Mouse (Mus musculus) urinary bladder, postnatal 25 days (tissue): ENCODE results near the gene Pcnp.
A peak's percentile ranks its signal among the peaks of the same experiment; 100 is the strongest.

ENCODE experiments used
- DNase-seq: peaks from one replicate; pipeline ENCODE4 v3.0.0; 2022; ENCODE audit warnings: low spot score

The Pcnp gene

DNA sequence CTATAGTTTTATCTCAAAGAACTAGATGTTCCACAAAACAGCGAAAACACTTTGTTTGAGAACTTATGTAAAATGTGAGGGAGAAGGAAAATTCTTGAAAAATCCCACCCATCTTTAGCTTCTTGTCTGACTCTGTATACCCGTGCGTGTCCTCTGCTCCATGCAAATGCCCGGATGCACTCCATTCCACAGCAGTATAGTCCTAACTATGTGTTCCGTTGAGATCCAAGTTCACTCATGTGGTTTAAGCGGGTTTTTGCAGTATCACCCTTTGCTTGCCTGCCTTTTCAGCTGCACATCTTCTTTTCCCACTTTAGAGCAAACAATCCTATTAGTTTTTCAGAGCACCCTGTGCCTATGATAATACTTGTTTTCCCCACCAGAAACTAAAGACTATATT, 7.0 kb upstream of the Pcnp start:
- no peak for DNase-seq

GRCm38 (mm10) chr16:56034566-56034965, 5.0 kb upstream of the Pcnp start:
- DNase-seq, result no peak

DNA sequence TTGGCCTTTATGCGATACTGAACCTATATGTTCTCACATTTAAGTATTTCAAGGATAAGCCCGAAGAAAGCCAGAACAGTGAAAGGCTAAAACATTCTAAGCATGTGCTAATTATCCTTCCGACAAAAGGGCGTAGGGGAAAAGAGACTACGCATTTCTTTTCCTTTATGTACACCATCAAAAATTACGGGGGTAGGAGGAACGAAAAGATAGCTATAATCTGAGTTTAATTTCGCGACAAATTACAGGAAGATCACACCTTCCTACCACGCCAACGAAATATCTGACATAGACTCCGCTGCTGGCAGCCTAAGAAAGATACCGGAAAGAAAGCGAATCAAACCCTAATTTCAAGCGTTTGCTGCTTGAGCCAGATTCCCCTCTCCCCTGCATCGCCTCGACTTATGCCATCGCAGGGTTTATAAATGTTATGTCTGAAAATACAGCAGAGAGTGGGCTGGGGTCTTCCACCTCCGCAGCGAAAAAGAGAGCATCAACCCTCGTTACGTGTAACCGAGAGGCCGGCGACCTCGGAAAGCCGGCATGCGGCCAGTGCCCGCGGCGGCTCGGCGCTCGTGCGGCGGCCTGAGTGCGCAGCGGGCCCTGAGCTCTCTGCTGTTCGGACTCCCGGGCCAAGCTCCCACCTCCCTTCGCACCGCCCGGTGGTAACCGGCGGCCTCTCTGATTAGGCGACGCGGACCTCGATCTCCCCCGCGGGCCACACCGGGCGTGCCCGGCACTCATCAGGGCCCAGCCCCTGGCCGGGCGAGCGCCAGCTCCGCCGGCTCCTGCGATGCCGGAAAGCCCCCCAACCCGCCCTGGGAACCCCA, 602 bp downstream of the Pcnp start:
- no peak for DNase-seq

DNA sequence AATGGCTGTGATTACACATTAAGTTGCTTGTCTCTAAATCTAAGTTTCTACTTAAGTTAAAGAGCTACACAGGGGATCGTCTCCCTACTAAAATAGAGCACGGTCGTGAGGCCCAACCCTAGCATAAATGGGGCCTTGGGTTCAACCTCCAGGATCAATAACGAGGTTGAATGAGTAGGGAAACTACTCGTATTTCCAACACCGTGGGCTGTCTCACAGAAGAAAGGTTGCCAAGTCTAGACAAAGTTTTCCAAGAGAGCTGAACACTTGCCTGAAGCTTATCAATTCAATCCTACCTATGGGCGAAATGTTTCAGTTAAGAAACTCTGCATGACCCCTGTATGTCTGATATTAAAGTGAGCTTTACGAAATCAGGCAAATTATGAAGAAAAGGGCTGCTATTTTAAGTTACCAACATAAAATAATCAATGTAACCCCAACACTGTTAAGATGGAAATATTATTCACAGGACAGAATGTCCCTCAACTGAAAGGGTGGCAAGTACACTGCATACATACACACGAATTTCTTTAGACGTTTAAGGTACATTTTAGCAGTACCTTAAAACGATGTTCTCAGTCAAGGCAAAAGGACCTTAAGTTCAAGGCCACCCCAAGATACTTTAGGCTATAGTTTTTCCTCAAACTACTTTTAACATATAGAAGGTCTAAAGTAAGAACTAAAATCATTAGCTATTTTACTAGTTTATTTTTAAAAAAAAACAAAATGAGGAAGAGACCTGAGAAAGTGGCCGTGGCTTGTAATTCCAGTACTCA, 1.5 kb downstream of the Pcnp start:
- no peak for DNase-seq

DNA sequence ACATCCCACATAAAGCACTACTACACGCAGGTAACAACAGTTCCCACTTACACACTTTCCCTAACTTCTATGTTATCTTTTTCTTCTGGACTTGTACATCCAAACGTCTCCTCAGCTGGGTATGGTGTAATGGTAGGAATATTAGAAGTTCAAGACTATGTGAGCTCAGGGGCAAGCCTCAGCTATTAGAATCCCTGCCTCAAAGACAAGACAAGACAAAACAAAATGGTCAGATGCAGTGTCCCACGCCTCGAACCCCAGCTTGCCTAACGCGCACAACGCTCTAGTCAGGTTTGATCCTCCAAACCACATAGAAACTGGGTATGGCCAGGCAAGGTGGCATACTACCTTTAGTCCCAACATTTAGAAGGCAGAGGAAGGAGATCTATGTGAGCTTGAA, 9.9 kb downstream of the Pcnp start:
- DNase-seq, result no peak

DNA sequence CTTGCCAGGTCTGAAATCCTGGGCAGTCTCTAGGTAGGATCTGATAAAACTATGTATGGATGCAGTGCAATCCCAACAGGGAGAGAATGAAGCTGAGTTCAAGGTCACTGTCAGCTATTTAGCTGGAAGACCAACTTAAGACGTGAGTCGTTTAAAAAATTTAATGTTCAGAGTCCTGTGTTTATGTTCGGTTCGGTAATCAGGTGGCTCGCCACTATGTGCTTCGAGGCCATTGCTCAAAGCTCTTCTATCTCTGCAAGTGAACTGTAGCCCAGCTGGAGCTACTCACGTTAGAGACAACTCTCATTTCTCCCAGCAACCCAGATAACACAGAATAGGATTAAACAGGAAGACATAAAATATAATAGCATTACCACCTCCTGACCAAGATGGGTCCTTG, 15.5 kb downstream of the Pcnp start:
- no peak for DNase-seq

DNA sequence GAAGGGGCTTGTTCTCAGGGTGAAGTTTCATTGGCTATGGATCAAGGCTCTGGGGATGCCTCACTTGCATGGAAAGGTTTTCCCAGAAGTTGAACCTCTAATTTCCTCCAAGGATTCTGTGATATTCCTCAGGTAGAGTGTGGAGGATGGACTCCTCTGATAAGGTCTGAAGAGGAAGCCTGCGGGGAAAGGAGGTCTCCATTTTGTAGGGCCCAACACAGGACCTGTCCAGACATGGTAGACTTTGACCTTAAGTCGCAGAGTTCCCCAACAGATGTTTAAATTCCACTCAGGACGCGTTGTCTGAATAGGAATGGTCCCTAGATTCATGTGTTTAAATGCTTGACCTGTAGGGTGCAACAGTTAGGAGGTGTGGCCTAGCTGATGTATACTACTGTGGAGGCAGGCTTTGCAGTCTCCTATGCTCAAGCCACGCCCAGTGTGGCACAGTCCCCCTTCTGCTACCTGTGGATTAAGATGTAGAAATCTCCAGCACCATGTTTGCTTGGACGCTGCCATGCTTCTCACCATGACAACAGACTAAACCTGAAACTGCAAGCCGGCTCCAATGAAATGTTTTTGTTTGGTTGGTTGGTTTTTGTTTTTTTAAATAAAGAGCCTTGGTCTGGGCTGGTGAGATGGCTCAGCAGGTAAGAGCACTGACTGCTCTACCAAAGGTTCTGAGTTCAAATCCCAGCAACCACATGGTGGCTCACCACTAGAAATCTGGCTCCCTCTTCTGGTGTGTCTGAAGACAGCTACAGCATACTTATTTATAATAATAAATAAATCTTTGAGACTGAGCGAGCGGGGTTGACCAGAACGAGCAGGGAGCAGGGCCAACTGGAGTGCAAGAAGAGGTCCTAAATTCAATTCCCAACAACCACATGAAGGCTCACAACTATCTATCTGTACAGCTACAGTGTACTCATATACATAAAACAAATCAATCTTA, 16.5 kb downstream of the Pcnp start:
- no peak for DNase-seq

DNA sequence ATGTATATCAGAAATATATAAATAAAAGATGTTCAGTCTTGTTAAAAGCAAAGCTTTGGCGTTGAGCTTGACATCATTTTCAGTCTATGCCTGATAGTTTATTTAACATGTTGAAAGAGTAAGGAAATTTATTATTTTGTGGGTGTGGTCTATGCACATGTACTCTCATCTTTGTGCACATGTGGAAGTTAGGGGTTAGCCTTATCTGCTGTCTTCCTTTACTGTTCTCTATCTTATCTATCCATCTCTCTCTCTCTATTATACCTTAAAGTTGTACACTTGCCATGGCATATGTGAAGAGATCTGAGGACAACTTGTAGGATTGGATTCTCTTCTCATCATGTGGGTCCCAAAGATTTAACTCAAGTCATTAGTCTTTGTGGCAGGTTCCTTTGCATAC, 20.7 kb downstream of the Pcnp start:
- DNase-seq, result no peak

- DNase-seq, result no peak
Measured at GRCm38 (mm10) chr16:56006798-56007197, 22.7 kb downstream of the Pcnp start.

DNA sequence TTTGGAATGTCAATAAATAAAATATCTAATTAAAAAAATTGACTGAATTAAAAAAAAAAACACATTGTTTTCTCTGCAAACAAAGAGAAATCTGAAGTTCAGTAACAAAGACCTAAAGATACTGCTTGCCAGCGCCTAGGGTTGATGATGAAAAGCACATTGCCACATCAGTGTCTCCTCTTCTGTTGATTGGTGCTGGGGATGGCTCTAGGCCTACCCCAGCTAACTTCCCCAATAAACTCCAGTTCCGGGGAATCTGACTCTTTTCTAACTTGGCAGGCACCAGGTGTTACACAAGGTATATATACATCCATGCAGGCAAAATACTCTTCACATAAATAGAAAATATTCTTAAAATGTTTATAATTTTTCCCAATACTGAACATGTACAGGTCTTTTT, 35.3 kb downstream of the Pcnp start:
- no peak for DNase-seq

- DNase-seq, result no peak
Measured at GRCm38 (mm10) chr16:55990311-55990710, 39.2 kb downstream of the Pcnp start.

DNA sequence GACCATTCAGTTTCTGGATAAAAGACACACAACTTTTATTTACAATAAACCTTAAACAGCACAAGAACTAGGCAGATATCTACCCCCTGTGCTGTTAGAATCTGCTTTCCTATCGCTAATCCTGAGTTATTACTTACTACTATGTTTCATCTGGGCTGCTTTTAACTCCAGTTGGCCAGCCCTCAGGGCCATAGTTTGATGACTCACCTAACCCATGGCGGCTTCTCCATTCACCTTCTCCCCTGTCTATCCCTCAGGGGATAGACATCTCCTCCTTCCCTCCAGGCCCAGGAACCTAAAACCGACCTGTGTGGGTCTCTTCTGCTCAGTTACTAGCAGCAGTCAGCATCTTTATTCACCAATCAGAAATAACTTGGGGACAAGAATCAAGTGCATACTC, 43.5 kb downstream of the Pcnp start:
- no peak for DNase-seq

GRCm38 (mm10) chr16:55974903-55975285, 54.6 kb downstream of the Pcnp start:
- DNase-seq, result no peak

DNA sequence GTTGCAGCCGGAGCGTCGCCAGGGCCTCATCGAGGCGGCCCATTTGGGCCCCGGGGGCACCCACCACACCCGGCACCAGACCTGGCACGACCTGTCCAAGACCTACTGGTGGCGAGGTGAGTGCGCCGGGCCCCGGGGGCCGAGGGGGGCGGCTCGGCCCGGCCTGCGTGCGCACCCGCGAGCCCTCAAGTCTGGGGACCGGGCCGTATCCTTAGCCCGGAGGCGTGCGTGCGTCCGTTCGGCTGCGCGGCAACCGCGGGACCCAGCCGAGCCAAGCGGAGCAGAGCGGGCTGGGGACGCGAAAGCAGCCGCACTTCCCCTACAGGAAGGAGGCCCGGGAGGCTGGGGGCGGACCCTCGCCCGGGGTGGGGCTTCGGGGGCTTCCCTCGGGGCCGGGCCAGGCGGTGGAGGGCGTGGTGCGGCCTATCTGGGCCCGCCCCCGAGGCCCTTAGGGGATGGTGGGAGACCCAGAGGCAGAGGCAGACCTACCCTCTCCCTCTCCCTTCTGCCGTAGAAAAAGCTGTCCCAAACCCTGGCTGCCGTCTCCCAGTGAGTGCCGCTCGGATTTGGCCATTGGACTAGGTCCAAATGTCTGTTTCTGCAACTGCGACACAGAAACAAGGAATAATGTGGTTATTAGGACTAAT, 55.2 kb downstream of the Pcnp start:
- peak; percentile 77 for DNase-seq

DNA sequence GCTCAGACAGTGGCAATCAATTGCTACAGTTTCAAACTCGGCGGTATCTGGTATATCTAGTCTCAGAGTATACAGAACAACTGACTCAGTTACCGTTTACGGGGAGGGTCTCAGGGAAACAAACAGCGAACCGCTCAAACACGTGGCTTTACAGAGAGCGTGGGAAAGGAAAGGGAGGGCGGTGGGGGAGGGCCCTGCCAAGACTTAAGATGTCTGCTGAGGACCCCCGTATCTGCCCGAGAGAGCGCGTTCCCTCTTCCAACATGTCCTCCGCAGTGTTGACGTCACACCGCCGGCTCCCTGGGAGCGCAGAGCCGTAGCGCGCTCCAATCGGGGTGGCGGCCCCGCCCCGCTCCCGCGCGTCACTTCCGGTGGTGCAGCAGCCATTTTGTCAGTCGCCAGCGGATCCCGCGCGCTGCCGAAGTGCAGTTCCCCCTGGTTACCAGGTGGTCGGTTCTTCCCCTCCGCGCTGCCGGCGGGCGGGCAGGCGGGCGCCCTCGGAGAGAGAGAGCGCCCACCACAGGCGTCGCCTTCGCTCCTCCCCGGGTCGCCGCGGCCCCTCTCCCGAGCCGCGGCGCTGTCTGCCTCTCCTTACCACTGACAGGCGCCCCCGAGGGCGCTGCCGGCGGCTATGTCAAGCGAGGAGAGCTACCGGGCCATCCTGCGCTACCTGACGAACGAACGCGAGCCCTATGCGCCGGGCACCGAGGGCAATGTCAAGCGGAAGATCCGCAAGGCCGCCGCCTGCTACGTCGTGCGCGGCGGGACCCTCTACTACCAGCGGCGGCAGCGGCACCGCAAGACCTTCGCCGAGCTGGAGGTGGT, 55.9 kb downstream of the Pcnp start, which contains the start of gene Zbtb11:
Zbtb11 (plus strand) TSS at position 453 of the 825 bp plus-strand sequence.
- DNase-seq, result peak; percentile 99

GRCm38 (mm10) chr16:55972626-55973201, 56.8 kb downstream of the Pcnp start:
- no peak for DNase-seq

DNA sequence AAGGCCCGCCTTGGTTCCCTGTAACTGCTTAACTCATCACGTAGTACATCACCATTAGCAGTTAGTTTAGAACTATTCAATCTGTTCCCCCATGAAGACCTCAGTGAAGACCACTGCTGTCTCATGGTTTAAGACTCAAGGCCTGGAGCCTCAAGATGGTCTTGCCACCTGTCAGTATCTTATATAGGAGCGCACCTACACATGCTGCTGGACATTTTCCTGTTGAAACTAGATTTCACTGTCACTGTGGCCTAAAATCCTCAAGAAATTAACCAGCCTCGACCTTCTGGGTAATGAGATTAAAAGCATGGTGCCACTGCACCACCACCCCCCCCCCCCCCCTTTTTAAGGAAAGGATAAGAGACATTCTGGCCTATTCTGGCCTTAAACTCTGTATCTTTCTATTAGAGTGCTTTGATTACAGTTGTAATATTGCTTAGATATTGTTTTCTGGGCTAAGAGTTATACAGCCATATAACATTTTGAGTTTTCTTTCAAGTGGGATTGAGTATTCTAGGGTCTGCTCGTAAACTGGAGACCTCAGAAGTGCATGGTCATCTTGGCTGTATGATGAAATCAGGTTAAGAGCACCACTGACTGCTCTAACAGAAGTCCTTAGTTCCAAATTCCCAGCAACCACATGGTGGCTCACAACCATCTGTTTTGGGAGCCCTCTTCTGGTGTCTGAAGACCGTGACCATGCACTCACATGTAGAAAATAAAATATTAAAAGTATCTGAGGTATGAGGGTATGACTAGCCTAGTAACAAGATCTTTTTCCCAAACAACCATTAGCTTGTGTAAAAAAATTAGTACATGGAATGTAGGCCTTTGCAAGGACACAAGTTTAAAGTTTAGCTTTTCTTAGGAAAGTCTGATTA, 57.6 kb downstream of the Pcnp start:
- no peak for DNase-seq

DNA sequence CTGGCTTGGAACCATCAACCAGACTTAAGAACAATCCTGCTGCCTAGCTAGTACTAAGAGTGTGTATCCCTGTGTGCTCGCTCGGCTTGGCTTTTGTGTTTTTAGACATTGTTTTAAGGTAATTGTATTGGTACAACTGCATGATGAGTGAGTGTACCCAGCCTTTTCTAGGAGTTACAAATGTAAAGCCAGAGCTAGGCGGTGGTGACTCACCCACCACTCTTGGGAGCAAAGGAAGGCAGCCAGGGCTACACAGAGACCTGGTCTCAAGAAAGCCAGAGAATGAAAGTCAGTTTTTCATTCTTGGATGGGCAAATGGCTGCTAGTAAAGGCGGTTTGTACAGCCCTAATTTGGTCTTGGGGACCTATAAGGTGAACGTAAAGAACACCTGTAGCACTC, 59.1 kb downstream of the Pcnp start:
- DNase-seq, result no peak

DNA sequence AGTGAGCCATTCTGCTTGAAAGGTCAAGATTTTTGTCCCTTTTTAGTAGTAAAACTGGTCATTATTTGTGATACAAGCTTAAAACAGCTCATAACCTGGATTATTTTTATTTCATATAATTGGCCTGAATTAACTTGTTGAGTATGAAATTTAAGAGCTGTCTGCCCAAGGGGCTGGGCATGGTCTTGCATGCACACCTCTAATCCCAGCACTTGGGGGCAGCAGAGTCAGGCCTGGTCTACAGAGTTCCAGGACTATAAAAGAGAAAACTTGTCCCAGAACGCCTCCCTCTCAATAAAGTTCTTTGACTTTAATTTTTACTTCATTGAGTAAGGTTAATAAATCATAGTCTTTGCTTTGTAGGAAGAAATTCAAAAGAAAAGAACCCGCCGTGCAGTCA, 60.4 kb downstream of the Pcnp start:
- DNase-seq, result no peak
